Mouse (Mus musculus): Measurements from ENCODE around the gene Gpd1l.
"Not testable (repeated sequence)": the region's sequence is repeated elsewhere in the genome, so short reads cannot be mapped to it uniquely, and the experiment has no call there.

Gpd1l gene

DNA sequence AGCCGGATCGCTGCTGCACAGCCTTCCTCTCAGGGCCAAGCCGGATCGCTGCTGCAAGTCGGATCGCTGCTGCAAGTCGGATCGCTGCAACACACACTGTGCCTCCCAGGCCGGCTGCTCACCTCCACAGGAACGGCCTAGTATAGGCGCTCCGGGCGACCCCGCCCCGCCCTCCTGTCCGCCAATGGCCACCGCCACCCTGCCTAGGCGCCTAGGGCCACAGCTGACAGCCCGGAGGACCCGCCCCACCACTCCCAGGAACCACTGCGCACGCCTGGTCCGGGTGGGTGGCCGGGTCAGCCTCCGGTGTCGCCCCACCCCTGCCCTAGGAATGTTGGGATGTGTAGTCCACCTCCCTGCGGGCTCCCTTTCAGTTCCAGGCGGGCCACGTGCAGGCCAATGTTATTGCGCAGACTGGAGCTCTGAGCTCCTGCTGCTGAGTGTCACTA is at the start of gene Gpd1l:
Gene Gpd1l (minus strand): TSS at position 265 of the 449 bp plus-strand sequence.
- peak; percentile 99 for DNase-seq

DNA sequence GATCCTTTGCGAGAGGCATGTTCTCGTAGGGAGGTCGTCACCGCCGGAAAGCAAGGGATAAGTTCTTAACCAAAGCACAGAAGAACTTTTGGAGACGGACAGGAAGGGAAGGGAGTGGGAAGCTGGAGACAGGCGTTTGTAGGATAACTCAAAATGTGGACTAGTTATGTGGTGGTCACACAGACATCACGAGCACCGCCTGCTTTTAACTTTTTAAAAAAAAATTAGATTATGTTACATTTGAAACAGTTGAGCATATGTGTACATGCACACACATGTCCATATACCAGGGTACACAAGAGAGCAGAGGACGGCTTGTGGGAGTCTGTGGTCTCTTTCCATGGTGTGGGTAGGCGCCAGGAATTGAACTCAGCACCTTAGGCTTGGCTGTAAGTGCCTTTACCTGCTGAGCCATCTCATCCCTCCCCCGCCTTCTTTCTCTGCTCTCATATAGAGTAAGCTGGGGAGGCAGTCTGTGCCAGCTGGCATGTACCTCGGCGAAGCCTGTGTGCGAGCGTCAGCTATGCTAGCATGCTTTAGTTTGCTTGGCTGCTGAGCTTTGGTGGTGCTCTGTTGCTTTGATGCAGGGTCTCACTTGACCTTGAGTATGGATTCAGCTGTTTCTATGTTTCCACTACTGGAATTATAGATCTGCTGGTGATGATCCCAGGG is 49.0 kb upstream of the Gpd1l start, which contains the start of gene Rps27rt:
Gene Rps27rt (minus strand): TSS at position 51 of the 672 bp plus-strand sequence.
- no peak for DNase-seq

DNA sequence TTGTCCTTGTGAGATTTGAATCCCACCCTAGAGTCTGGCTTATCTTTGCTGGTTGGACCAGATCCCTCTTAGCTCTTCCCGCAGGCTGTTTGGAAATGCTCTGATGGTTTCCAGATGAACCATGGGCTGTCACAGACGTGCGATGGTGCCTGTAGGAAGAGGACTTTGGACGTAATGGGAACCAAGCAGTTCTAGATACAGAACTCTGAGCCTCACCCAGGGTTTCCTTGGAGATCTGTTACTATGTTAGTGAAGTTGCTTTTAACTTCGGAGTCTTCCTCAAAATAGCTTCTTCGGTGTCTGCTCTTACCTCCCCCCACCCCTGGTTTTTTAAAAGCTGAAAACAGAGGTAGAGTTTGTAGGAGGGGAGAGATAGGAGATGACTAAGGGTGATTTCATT is 46.2 kb upstream of the Gpd1l start:
- DNase-seq = no peak

DNA sequence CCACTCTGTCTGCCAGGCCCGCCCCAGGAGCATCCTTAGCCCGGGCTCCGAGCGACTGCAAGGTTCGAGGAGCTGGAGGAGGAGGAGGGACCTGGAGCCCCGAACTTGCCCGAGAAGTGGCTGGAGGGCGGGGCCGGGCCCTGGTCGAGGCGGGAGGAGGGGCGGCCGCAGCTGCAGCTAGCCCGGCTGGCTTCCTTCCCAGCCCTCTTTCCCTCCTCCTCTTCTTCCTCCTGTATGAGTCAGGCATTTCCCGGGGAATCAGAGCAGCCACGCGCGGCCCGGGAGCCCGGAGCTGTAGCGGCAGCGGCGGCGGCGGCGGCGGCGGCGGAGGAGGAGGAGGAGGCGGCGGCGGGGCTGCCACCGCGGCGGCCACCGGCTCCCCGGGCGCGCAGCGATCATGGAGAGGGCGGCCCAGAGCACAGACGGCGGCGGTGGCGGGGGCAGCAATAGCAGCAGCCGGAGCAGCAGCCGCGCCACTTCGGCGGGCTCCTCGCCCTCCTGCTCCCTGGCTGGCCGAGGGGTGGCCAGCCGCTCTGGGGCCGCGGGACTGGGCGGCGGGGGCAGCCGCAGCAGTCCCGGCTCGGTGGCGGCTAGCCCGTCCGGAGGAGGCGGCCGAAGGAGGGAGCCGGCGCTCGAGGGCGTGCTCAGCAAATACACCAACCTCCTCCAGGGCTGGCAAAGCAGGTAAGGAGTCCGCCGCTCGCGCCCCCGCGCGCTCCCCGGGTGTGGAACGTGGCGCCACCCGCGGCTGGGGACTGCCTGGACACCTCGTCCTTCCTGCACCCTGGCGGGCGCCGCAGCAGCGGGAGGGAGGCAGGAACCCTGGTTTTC is 44.7 kb upstream of the Gpd1l start, which contains the start of gene Osbpl10:
Gene Osbpl10 (plus strand): TSS at position 289 of the 831 bp plus-strand sequence.
- DNase-seq = peak; percentile 93

DNA sequence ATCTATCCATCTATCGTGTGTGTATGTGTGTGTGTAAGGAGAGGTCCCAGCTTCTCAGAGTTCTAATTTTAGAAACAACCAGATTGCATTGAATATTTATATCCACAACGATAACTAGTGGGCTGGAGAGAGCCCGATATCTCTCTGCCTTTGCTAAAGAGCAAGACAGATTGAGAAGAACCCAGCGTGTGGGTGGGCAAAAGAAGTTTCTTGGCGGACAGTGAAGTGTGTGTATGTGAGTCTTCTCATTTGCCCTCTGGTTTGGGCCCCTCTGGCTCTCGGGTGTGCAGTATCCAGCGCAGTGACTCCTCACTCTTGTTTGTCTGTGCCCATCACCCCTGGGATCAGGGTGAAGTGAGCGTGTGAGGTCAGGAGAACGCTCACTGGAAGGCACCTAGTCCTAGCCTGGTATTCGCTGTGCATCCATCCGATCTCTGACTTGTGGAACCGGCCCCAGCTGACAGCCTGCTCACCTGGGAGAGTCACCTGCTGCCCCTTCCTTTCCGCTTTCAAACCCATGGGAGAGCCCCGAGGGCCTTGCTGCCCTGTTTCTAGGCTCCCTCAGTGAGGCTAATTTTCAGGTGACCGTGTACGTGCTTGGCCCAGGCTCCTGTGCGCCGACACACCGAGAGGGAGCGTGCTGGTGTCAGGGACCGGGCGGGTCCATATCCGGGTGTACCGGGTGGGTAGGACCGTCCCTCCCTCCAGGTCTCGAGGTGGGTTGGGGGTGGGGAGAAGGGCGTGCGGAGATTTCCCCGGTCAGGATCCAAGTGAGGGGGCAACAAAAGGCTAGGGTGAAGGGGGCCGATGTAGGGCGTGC is 43.9 kb upstream of the Gpd1l start:
- DNase-seq = no peak

DNA sequence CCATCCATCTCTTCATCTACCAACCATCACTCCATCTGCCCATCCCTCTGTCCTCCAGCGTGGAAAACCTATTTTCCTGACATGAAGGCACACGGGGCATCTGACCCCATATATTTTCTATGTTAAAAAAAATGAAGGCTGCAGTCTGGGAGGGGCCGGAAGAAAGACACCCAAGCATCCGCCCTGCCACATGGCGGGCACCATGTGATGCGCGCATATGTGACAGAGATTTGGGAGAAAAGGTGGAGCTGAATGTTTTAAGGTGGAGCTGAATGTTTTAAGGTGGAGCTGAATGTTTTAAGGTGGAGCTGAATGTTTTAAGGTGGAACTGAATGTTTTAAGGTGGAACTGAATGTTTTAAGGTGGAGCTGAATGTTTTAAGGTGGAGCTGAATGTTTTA is 32.5 kb upstream of the Gpd1l start:
- not testable (repeated sequence) for DNase-seq

DNA sequence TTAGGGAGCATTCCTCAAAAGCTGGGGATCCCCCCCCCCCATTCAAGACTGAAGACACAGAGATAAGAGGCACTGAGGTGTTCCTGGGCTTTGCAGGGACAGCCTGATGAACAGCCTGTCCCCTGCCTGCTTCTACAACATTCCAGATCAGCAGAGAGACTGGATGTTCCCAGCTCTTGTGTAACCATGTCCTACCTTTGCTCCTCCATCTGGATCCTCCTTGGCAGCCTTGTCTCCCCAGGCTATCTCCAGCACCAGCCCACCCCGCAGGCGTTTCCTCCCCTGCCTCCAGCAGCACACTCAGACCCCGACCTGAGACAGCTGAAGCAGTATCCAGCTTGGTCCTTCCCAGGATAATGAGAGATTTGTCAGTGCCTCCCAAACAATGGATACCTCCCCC is 30.3 kb upstream of the Gpd1l start:
- DNase-seq = no peak

DNA sequence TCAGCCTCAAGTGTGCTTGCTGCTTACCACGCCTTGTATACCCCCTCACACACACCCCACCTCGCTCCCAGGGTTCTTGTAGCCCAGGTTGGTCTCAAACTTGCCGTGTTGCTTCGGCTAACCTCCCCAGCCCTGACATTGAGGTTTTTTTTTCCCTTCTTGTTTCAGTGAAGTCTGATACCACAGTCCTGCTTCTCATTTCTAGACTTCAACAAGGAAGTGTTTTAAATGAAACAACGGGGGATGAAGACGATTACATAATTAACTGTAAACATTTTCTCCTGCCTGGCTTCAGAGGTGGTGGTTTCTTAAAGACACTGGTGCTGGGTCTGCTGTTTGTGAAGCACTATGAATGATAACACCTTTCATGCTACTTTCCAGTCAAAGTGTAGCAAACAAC is 27.1 kb upstream of the Gpd1l start:
- no peak for DNase-seq

DNA sequence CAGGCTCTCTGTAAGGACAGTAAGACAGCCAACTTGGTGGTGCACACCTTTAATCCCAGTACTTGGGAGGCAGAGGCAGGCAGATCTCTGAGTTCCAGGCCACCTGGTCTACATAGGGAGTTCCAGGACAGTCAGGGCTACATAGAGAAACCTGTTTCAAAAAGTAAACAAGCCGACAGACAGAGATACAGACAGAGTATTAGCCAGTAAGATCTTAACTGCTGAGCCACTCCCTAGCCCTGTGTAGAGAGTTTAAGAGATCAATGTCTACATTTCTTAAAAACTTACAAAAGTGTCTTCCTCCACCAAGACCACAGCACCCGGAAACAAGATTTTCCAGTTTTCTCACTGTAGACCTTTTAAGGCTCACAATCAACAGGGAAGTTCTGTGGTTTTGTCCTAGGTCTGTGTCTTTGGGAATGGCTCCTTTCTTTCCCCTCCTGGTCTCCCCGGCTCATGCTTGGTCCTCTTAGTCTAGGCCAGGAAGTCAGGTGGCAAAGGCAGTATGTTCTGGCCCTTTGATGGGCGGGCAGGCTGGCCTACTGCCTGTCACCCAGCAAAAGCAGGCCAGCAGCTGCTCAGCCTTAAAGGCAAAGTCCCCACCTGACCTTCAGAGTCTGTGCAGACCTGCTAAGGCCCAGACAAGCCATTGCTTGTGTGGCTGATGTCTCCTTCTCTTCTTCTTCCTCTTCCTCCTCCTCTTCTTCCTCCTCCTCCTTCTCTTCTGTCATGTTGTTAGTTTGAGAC is 26.4 kb upstream of the Gpd1l start:
- no peak for DNase-seq

DNA sequence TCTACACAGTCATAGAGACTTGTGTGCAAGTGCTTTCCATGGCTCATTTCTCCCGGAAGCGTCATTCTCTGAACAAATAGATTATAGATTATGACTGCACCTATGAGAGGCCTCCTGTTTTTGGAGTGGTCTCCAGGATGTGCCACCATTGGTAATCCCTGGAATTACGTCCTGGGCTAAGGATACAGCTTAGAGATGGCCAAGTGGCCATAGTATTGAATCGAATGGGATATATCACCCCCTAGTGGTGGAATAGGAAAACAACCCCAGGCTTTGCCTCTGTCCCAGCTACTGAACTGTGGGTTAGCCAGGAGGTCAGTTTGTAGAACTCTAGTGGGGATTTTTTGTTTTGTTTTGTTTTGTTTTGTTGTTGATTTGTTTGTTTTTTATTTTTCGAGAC is 23.2 kb upstream of the Gpd1l start:
- peak; percentile 65 for DNase-seq

DNA sequence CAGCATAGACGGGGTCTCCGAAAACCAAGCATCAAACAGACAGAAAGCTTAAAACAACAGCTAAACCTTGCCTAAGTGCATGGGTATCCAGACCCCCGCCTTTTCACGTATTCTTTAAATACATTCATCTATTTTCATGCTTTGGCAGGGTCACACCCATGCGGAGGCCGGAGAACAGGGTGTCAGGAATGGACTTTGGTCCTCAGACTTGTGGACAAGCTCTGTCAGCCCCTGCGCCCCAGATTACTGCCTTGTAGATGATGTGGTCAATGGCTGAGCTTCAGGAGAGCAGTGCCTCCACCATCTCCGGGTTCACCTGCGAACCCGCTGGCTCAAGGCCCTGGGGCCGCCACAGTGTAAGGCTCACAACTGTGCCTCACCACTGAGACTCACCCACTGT is 21.6 kb upstream of the Gpd1l start:
- no peak for DNase-seq

DNA sequence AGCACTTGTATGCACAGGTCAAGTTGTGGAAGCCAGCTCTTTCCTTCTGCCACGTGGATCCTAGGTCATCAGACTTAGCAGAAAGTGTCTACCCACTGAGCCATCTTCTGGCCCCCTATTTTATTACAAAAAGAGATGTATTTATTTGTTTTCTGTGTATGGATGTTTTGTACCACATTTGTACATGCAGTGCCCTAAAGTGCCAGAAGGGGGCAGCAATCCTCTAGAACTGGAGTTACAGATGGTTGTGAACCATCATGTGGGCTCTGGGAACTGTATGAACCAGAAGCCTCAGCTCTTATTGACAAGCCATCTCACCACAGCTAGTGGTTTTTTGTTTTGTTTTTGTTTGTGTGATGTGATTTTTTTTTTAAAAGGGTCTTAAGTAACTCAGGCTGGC is 19.1 kb upstream of the Gpd1l start:
- DNase-seq = peak; percentile 34

DNA sequence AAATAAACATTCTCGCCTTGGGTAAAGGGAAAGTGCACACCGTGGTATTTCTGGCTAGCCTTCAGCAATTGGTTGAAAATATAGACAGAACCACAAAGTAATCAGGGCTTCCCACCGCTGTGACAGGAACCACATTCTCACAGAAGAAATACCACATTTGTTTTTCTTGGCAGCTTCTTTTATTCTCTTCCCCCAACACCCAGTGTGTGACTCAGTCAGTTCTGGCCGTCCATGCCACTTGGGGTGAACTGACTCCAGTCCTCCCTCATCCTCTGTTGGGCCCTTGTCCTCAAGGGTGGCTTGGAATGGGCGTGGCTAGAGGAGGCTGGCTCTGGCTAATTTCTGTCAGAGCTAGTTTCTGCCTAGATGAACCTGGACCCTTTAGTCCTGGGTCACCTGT is 14.6 kb upstream of the Gpd1l start:
- DNase-seq = peak; percentile 39

DNA sequence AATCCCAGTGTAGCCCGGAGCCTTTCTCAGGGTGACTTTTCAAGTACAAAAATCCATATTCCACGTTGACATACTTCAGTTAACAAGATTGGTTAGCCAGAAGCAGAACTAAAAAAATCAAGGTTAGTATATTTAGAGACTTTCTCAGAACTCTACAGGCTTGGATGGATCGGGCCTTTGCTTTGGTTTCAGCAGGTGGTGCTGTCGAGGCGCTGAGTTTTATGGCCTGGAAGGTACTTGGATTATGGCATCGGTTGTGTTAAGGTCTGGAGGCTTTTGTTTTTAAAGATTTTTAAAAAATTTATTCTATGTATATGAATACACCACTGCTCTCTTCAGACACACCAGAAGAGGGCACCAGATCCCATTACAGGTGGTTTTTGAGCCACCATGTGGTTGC is 11.8 kb upstream of the Gpd1l start:
- no peak for DNase-seq

DNA sequence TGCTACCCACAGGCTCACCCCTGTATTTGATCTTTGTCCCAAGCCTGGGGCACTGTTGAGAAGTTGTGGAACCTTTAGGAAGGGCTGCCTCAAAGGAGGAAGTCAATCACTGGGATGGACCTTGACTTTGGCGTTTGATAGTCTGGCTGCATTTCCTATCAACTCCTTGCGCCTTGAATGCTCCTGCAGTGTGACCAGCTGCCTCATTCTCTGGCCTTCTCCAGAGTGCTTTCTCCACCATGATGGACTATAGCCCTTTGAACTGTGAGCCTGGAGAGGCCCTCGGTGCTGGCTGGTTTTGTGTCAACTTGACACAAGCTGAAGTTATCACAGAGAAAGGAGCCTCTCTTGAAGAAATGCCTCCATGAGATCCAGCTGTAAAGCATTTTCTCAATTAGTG is 10.9 kb upstream of the Gpd1l start:
- no peak for DNase-seq

DNA sequence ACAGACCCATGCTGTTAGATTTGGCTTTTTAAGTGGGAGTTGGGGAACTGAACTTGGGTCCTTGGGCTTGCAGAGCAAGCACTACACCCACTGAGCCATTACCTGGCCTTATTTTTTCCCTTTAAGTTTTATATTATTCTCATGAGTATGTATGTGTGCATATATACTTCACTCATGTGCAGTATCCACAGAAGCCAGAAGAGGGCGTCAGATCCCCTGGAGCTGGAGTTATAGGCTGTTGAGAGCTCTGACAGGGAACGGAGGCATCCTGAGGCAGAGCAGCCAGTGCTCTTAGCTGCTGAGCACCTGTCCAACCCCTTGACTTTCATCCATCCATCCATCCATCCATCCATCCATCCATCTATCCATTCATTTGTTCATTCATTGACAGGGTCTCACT is 2.9 kb upstream of the Gpd1l start:
- no peak for DNase-seq

DNA sequence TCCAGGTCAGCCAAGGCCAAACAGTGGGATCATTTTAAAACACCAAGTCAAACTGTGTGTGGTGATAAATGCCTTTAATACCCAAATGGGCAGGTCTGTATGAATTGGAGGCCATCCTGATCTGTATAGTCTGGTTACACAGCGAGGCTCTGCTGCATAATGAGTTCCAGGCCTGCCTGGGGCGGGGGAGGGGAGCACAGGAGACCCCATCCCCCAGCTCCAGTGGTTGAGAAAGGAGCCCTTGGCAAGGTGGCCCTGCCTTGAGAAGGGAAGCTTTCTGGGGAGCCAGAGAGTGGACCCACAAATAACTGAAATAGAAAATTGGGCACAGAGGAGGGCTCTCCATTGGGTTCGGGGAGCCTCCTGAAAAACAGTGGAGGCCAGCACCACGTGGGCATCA is 1.5 kb upstream of the Gpd1l start:
- no peak for DNase-seq

DNA sequence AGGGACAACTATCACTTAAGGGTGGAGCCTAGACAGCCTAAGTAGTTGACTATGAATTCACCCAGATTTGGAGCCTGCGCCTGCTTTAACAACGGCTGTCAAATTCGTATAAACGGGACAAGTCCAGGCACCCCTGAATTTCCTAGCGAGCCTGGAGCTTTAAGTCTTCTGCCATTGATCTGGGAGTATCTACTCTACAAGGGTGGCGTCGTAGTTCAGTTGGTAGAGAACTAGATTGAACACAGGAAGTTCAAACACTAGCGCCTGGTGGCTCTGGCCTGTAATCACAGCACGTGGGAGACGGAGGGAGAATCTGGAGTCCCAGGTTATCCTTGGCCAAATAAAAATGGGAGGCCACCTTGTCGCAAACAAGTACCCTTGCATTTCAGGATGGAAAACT is 444 bp upstream of the Gpd1l start:
- peak; percentile 19 for DNase-seq

DNA sequence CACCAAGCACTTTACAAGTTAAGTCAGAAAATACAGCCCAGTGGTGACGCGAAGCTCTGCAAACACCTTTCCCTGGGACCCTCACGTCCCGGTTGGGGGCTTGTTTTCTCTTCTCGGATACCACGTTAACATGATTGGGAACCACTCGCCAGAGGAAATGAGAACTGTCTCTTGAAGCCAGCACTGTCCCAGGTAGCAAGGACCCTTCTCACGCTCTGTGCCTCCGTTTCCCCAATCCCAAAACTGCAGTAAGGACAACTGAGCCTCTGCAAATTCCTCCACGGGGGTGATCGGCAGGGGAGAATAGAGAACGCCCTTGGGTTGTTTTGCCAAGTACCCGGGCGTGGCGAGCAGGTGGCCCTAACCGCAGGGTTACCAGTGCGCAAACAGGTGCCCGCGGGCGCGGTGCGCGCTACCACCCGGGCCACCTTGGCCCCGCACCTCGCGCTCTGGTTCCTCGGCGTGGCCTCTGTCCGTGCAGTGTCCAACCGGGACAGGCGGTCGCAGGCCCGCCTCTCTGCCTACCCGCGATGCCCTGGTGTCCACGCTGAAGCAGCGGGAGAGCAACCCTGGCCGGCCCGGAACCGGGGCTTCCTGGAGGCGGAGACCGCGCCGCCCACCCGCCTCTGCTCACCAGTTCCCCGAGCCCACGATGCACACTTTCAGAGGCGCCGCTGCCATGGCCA is 607 bp downstream of the Gpd1l start:
- DNase-seq = no peak

DNA sequence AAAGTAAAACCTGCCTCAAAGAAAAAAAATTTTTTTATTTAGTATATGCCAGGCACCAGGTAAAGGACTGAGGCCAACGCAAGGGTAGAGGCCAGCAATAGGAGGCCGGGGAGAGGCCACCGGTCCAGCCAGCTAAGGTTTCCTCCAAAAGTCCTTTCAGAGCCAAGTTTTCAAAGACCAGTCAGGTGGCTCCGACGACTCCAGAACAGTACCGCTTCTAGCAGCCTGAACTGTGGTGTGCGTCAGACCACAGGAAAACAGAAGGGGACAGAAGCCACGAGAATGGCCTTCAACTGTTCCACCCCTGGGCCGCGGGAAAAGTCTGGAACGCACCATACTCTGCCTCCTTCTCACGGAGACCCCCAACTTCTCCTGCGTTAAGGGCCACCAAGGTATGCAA is 1.2 kb downstream of the Gpd1l start:
- DNase-seq = peak; percentile 28

DNA sequence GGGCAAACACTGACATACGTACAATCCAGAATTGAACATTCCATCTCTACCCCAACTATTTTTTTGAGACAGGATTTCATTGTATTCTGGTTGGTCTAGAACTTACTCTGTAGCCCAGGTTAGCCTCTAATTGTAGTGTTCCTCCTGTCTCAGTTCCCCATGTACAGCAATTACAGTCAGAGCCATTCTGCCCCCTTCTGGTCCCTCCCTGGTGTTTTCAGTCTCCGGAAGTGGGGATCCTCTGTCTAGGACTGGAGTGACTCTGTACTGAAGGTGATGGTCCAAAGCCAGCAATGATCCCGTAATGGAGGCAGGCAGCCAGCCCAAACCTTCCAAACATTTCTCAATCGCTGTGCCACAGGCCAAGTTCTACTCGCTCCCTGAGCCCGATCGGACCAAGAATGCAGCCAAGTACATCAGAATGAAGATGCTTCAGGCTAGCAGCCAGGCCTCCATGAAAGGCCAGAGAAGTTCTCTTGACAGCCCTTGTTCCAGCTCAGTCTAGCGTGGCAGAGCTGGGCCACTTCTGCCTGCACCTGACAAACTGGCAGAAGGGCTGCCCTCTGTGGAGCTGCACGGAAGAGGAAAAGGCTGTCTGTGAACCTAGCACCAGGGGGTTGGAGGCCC is 3.2 kb downstream of the Gpd1l start:
- peak; percentile 86 for DNase-seq
